Mouse (Mus musculus) olfactory bulb, adult 2 months (tissue): ENCODE results near the gene Tspyl4.

Experiments used
- CTCF ChIP-seq: fragments of 200-500 bp; IDR thresholded peaks from 2 replicates; pipeline ENCODE4 v1.5.1; 2012; ENCODE audit warnings: low read depth, mild to moderate bottlenecking, low read length, moderate library complexity; ENCODE audit not compliant: insufficient read depth
- POLR2A ChIP-seq: fragments of 200-500 bp; IDR thresholded peaks from 2 replicates; pipeline ENCODE4 v1.6.1; 2012; ENCODE audit warnings: mild to moderate bottlenecking, low read depth, low read length, moderate library complexity; ENCODE audit not compliant: insufficient read depth

- TF ChIP-seq POLR2A (no peak), CTCF (no peak)
These were observed 337 bp upstream of the Tspyl4 start for GRCm38 (mm10) chr10:34296911-34297298.
